Mouse (Mus musculus): Measurements from ENCODE around the gene Kif3a.

DNA sequence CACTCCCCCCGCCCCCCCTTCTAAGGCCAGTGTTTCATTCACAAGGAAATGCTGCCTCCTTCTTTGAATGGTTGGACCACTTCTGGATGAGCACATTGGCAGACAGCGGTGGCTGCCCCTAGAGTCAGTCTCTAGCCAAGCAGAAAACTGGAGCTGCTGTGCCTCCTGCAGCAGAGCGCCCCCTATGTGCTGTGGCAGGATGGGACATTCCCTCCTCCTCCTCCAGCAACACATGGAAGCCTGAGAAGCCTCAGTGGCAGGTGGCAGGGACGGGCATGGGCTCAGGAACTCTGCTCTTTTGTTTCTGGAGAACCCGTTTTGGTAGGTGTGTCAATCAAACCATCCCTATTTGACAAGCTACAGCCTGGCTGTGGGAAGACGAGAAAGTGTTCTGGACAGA is 42.3 kb upstream of the Kif3a start:
- TF ChIP-seq ZNF384 (IDR thresholded peaks at IDR 0.05; ENCODE audit: low read depth, low read length) (no peak), HCFC1 (IDR thresholded peaks at IDR 0.05; ENCODE audit: borderline replicate concordance, insufficient read depth, low read length) (no peak), MAFK (IDR thresholded peaks at IDR 0.05; ENCODE audit: insufficient read depth, low read depth, low read length) (no peak)
